Mouse (Mus musculus) testis, adult 2 months (tissue): ENCODE results near the gene Fkbp11. TPM values are rescaled to one million over a fixed set of nuclear protein-coding genes. Genes with fewer than 3 reads are reported as not detected.

Experiments used
- H3K27ac ChIP-seq: fragments of 200-500 bp; 2 replicates; pipeline ENCODE4 v1.5.1; 2012; ENCODE audit warnings: low read depth, low read length; ENCODE audit not compliant: control insufficient read depth, insufficient read depth
- H3K27me3 ChIP-seq: fragments of 200-500 bp; 2 replicates; pipeline ENCODE4 v1.6.1; 2012; ENCODE audit warnings: mild to moderate bottlenecking, low read length, moderate library complexity; ENCODE audit not compliant: control insufficient read depth, insufficient read depth
- H3K36me3 ChIP-seq: fragments of 200-500 bp; 2 replicates; pipeline ENCODE4 v1.6.1; 2012; ENCODE audit warnings: mild to moderate bottlenecking, low read length; ENCODE audit not compliant: control insufficient read depth, insufficient read depth
- H3K4me1 ChIP-seq: fragments of 200-500 bp; 2 replicates; pipeline ENCODE4 v1.6.1; 2012; ENCODE audit warnings: low read length; ENCODE audit not compliant: control insufficient read depth, insufficient read depth
- H3K4me3 ChIP-seq: fragments of 200-500 bp; 2 replicates; pipeline ENCODE4 v1.5.1; 2012; ENCODE audit warnings: low read depth, mild to moderate bottlenecking, low read length, moderate library complexity, mixed read lengths; ENCODE audit not compliant: control insufficient read depth
- CTCF ChIP-seq: fragments of 200-500 bp; IDR thresholded peaks from 2 replicates; pipeline ENCODE4 v1.5.1; 2012; ENCODE audit warnings: low read depth, mild to moderate bottlenecking, inconsistent platforms, low read length, moderate library complexity; ENCODE audit not compliant: control insufficient read depth, insufficient read depth, insufficient replicate concordance
- POLR2A ChIP-seq: fragments of 200-500 bp; IDR thresholded peaks from 2 replicates; pipeline ENCODE4 v1.6.1; 2012; ENCODE audit warnings: low read depth, mild to moderate bottlenecking, inconsistent platforms, low read length, moderate library complexity; ENCODE audit not compliant: control insufficient read depth
- polyA plus RNA-seq: library from polyadenylated mRNA; depleted of rRNA; stranded (reverse); fragments of >200 nt; gene quantifications from 2 replicates; pipeline ENCODE4 v1.2.3, GENCODE M21; 2012; rRNA removed

Fkbp11 gene
- polyA plus RNA-seq, 1 experiment = 1.0 TPM

DNA sequence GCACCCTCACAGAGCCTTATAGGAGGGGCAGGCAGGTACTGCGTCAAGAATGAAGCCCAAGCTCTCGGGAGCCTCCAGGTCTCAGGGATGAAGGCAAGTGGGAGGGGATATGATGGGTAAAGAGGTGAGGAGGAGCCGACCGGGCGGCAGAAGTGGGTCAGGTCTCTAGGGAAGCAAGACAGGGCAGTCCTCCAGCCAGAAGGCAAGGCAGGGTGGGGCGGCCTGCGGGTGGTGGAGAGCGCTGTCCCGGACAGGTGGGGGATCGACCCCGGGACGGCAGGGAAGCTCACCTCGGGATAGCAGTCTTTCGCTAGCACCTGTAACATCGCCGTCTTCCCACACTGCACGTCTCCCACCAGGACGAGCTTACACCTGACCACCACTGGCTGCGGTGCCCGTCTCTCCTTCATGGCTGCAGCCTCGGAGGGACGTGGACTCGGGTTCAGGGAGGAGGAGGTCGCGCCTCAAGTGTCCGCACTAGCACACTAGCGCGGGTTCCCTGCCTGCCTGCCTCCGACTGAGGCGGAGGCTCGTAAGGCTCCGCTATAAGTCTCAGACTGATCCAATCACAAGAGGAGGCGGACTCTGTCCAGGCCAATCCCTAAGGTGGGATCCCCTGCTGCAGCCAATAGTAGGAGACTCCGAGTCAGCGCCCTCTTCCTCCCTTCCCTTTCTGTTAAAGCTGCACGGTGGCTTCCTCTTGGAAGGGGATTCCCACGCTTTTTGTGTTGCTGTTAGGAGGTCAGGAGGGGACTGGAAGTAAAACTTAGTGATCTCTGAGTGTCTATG is 50.9 kb downstream of the Fkbp11 start, which contains the start of gene Rnd1:
Rnd1 (minus strand) TSS at position 522 of the 789 bp plus-strand sequence.
- H3K27ac ChIP-seq = no peak within 1 kb of the TSS
- no peaks in the 10 kb centered on the region for H3K27me3 ChIP-seq
- 0 out of 2 replicates have a peak, but pooled peaks have one; percentile 13 for TF ChIP-seq CTCF
- TF ChIP-seq POLR2A = peak; percentile 63
- H3K4me1 ChIP-seq = peaks cover 6% of the 10 kb centered on the region
- no peaks in the 10 kb centered on the region for H3K36me3 ChIP-seq
- peak within 1 kb of the TSS; percentile 41 for H3K4me3 ChIP-seq

- H3K4me3 ChIP-seq = no peak overlapping the region
- no peaks in the 10 kb centered on the region for H3K36me3 ChIP-seq
- peaks cover 6% of the 10 kb centered on the region for H3K4me1 ChIP-seq
- no peaks in the 10 kb centered on the region for H3K27me3 ChIP-seq
- no peak overlapping the region for H3K27ac ChIP-seq
- no peak for TF ChIP-seq POLR2A
- TF ChIP-seq CTCF = no peak
Measured at GRCm38 (mm10) chr15:98676471-98676870, 51.5 kb downstream of the Fkbp11 start.

DNA sequence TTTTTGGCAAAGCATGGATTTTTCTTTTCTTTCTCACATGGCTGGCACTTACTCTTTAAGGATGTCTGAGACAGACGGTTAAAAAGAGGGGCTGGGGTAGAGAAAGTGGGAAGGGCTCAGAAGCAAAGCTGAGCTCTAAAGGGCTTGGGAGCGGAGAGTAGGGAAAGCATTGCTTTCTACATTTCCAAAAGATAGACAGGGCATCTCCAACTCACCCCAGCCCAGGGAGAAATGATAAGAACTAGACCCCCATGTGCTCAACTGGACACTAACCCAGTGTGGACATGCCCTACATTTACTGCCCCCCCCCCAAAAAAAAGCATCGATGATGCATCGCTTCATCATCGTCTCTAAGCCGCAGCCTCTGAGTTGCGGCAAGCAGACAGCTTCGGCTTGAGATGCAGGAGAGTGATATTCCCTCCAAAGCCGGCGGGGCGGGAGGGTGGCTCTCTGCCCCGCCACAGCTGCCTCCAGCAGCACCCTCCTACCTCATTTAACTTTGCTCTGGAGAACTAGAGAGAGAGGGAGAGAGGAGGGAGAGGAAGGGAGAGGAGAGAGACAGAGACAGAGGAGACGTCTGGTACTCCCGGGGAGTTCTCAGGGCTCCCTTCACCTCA is 52.3 kb downstream of the Fkbp11 start:
- H3K36me3 ChIP-seq = no peaks in the 10 kb centered on the region
- no peak overlapping the region for H3K27ac ChIP-seq
- TF ChIP-seq CTCF (no peak), POLR2A (no peak)
- peaks cover 6% of the 10 kb centered on the region for H3K4me1 ChIP-seq
- H3K27me3 ChIP-seq = no peaks in the 10 kb centered on the region
- no peak overlapping the region for H3K4me3 ChIP-seq

- Histone ChIP-seq H3K4me1 (peaks cover 9% of the 10 kb centered on the region), H3K4me3 (no peak overlapping the region), H3K27ac (no peak overlapping the region), H3K27me3 (no peaks in the 10 kb centered on the region), H3K36me3 (no peaks in the 10 kb centered on the region)
- no peak for TF ChIP-seq POLR2A
- TF ChIP-seq CTCF = no peak
Measured at GRCm38 (mm10) chr15:98674994-98675545, 52.9 kb downstream of the Fkbp11 start.

Other genes starting within 250 kb of the Fkbp11 start
- gene Lalba, start 245.5 kb downstream of the Fkbp11 start, polyA plus RNA-seq = not detected in 2 replicates
- 0.48 and 1.1 TPM in 2 replicates for gene Olfr279, start 235.8 kb downstream of the Fkbp11 start, polyA plus RNA-seq
- 19.8 and 20.1 TPM in 2 replicates for gene Kansl2, start 193.9 kb downstream of the Fkbp11 start, polyA plus RNA-seq
- gene Ccnt1, start 157.3 kb downstream of the Fkbp11 start, polyA plus RNA-seq = 11.4 and 15.1 TPM in 2 replicates
- 88.1 and 104 TPM in 2 replicates for gene 4930415O20Rik, start 157.2 kb downstream of the Fkbp11 start, polyA plus RNA-seq
- 15.0 and 18.8 TPM in 2 replicates for gene Adcy6, start 118.1 kb downstream of the Fkbp11 start, polyA plus RNA-seq
- gene Cacnb3, start 97.4 kb downstream of the Fkbp11 start, polyA plus RNA-seq = 3.1 and 3.2 TPM in 2 replicates
- 15.1 and 16.9 TPM in 2 replicates for gene Ddx23, start 65.3 kb downstream of the Fkbp11 start, polyA plus RNA-seq
- gene Rnd1, start 50.7 kb downstream of the Fkbp11 start, polyA plus RNA-seq = 0.32 and 0.46 TPM in 2 replicates
- gene Ccdc65, start 20.0 kb downstream of the Fkbp11 start, polyA plus RNA-seq = 158 and 181 TPM in 2 replicates
- gene Arf3, start 35.0 kb upstream of the Fkbp11 start, polyA plus RNA-seq = 60.1 and 80.4 TPM in 2 replicates
- gene Wnt10b, start 50.0 kb upstream of the Fkbp11 start, polyA plus RNA-seq = 0.47 and 0.67 TPM in 2 replicates
- 3.5 and 4.0 TPM in 2 replicates for gene Wnt1, start 61.7 kb upstream of the Fkbp11 start, polyA plus RNA-seq
- gene Ddn, start 81.3 kb upstream of the Fkbp11 start, polyA plus RNA-seq = 0.02 TPM in 1 of 2 replicates, not detected in the other
- gene Prkag1, start 103.3 kb upstream of the Fkbp11 start, polyA plus RNA-seq = 18.4 and 19.5 TPM in 2 replicates
- gene Kmt2d, start 143.0 kb upstream of the Fkbp11 start, polyA plus RNA-seq = 17.0 and 17.4 TPM in 2 replicates
- gene Rhebl1, start 166.3 kb upstream of the Fkbp11 start, polyA plus RNA-seq = 4.6 and 4.8 TPM in 2 replicates
- 9.4 and 10.8 TPM in 2 replicates for gene Dhh, start 170.3 kb upstream of the Fkbp11 start, polyA plus RNA-seq
- gene Lmbr1l, start 190.0 kb upstream of the Fkbp11 start, polyA plus RNA-seq = 478 and 581 TPM in 2 replicates
- gene Tuba1b, start 206.4 kb upstream of the Fkbp11 start, polyA plus RNA-seq = 124 and 148 TPM in 2 replicates
- gene Gm49450, start 225.4 kb upstream of the Fkbp11 start, polyA plus RNA-seq = 2.3 and 2.4 TPM in 2 replicates
- 77.2 and 93.1 TPM in 2 replicates for gene Tuba1a, start 225.5 kb upstream of the Fkbp11 start, polyA plus RNA-seq